Comparison of ENCODE assay signal across 18 mouse cellular contexts in the genomic region with DNA sequence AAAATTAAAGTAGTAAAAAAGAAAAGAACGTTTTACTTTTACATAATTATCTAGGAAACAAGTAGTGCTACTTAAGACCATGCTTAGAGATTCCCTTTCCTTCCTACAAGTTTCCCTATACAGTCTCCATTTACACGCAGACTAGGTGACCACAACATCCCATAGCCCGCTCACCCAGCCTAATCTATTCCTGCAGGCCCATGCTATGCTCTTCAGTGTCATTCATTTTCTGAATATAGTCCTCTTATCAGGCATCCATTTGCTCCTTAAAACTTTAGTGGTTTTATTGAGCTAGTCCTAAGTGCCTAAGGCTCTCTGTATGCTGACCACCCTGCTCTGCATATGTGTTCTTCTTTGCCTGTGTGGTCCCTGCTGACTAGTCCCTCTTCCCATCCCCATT.
"Had no signal": no experiment of that assay in that cellular context is flagged by ENCODE, and none has a peak within 500 bp of the region (broad histone marks: within the 10 kb centered on the region; RNA-seq: fewer than 3 reads in every experiment).

No protein-coding gene starts in this region.

- H3K27me3 ChIP-seq: limb, embryonic 13.5 days; midbrain, embryonic 13.5 days; neural tube, embryonic 13.5 days; stomach, embryonic 15.5 days had no signal

- ATAC-seq: intestine, postnatal 0 days; lung, postnatal 0 days; midbrain, embryonic 13.5 days; midbrain, embryonic 16.5 days had no signal

- H3K4me3 ChIP-seq: limb, embryonic 13.5 days; midbrain, embryonic 10.5 days; midbrain, embryonic 13.5 days; myocyte; neural tube, embryonic 13.5 days; stomach, embryonic 15.5 days had no signal

- H3K36me3 ChIP-seq: limb, embryonic 13.5 days; midbrain, embryonic 10.5 days; midbrain, embryonic 13.5 days; neural tube, embryonic 13.5 days; stomach, embryonic 15.5 days had no signal

- H3K9me3 ChIP-seq: stomach, embryonic 15.5 days had no signal

- H3K27ac ChIP-seq: limb, embryonic 13.5 days; macrophage; midbrain, embryonic 10.5 days; midbrain, embryonic 13.5 days; neural tube, embryonic 13.5 days; stomach, embryonic 15.5 days had no signal

- H3K4me1 ChIP-seq: limb, embryonic 13.5 days; midbrain, embryonic 10.5 days; midbrain, embryonic 13.5 days; neural tube, embryonic 13.5 days; stomach, embryonic 15.5 days had no signal

- H3K9ac ChIP-seq: limb, embryonic 13.5 days; lung, embryonic 14.5 days; midbrain, embryonic 13.5 days; neural tube, embryonic 13.5 days; stomach, embryonic 15.5 days had no signal

- DNase-seq: kidney, adult 8-10 months; kidney, postnatal 14 days; kidney, postnatal 4 days; lung, embryonic 14.5 days; retina, postnatal 1 day; right cerebral cortex, postnatal 25 days; spleen, adult 18-20 months; thymus, postnatal 25 days had no signal

- H3K4me2 ChIP-seq: limb, embryonic 13.5 days; lung, embryonic 14.5 days; midbrain, embryonic 13.5 days; neural tube, embryonic 13.5 days; stomach, embryonic 15.5 days had no signal
